Mouse (Mus musculus) mesoderm, embryonic 11.5 days (tissue): Measurements from ENCODE around the gene Gm9970.

Experiments
- DNase-seq: peaks from one replicate; pipeline ENCODE4 v3.0.0-alpha.2; 2012; ENCODE audit warnings: low read depth, low spot score

Gm9970 gene

DNA sequence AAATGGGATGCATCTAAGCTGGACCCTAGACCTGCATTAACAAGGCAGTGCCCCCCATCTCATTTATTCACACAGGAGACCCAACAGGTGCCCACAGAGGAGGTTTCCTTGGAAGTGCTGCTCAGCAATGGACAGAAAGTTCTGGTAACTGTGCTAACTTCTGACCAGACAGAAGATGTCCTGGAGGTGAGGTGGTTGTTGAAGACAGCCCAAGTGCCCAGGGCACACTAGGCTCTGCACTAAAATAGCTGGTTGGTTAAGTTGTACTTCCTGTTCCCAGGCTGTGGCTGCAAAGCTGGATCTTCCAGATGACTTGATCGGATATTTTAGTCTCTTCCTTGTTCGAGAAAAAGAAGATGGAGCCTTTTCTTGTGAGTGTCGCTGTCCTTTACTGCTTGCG, 45.4 kb downstream of the Gm9970 start:
- DNase-seq: no peak

DNA sequence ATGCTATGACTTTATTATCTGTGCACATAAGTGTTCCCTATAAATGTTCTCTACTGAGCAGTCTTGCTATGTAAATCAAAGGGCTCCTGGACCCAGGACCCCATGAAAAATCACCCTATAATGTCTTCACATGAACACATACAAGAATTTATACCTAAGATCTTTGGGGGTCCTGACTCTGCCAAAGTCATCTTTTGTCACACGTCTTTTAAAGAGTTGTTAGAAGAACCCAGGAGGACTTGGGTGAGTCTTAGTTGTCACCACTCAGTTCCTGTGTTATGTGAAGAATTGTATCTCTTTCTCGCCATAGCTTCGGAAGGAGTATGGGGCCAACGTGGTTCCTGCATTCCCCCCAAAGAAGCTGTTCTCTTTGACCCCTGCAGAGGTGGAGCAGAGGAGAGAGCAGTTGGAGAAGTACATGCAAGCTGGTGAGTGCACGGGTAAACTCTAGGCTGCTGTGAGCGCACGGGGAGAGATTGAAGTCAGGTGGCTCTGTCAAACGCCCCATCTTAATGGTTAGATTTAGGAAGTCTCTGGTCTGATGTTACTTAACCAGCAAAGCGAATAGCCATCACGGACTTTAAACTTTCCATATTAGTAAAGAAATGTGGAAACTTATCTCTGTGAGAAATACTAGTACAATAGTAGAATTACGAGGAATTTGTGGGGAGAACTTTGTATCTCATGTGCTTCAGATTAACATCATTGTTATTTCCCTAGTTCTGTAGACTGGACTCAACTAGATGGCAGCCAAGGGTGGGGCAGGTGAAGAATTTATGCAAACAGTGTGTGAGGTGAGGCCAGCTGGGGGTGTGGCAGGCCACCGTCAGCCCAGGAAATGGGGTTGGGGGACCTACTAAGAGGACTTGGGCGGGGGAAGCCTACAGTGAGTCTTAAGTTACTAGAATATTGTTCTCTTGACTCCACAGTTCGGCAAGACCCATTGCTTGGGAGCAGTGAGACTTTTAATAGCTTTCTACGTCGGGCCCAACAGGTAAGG, 46.2 kb downstream of the Gm9970 start:
- no peak for DNase-seq

- DNase-seq: peak; percentile 9
Observed at GRCm38 (mm10) chr5:31193631-31194281, 47.3 kb downstream of the Gm9970 start.

DNA sequence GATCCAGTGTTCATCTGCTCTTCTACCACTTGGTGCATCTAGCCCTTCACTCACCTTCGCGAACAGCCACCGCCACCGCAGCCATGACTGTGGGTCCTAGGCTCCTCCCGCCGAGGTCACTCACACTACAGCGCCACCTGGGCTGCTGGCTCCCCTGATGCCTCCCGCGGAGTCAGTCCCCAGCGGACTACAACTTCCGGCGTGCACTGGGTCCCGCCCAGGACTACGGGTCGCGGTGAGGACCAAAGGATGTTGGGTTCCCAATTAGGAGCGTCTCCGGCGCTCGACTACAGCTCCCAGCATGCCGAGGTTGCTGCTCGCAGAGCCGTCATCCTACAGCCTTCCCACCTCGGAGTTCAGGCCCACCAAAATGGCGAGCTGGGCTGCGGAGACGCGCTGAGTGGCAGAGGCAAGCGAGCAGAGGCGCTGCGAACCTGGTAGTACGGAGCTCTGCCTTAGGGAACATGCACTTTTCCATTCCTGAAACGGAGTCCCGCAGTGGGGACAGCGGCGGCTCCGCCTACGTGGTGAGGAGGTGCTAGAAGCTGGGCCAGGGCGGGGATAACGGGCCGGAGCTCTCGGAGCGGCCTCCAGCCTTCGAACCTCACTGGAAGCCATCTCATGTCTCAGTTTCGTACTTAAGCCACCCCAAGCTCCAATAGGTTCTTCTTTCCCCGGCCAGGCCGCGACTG, 47.9 kb downstream of the Gm9970 start, which contains the start of the genes Snx17 and Eif2b4:
TSS of gene Snx17 (plus strand) at position 289 of the 692 bp plus-strand sequence.
TSS of gene Eif2b4 (minus strand) at position 492 of the 692 bp plus-strand sequence.
- DNase-seq: peak; percentile 98

DNA sequence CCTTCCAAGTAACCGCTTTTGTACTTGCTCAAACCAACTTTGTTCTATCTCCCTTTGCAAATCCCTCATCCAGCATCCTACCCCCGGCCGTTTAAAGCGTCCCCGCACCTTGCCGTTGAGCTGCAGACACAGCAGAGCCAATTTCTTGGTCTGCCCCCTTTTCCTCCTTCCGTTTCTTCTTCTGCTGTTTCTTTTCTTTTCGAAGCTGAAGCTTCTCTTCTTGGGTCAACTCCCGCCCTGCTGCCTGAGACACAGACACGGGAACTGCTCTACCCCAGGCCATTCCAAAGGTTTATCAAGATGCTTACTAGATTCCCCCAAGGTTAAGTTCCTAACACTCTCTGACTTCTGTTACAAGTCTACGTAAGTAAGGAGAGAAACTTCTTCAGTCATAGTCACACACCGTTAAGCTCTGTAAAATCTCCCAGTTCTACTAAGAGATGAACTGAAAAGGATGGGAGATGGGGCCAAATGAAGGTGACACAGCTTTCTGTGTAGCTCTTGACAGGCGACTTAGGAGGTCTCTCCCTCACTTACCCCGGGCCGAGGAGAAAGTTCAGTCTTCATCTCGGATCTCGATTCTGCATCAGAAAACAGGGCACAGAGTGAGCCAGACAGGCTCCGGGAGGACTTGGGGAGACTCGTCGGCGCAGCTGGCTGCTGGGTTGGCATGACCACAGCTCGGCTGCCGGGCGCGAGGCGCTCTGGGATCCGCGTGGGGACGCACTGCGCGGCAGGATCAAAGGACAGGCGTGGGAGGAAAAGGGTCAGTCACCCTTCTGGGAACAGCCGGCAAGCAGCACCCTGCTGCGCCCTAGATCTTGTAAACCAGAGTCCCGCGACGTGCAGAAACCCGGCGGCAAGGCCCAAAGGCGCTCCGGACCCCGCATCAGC, 48.7 kb downstream of the Gm9970 start:
- peak; percentile 70 for DNase-seq
